7 mouse cellular contexts compared by ENCODE assay signal in the genomic region with DNA sequence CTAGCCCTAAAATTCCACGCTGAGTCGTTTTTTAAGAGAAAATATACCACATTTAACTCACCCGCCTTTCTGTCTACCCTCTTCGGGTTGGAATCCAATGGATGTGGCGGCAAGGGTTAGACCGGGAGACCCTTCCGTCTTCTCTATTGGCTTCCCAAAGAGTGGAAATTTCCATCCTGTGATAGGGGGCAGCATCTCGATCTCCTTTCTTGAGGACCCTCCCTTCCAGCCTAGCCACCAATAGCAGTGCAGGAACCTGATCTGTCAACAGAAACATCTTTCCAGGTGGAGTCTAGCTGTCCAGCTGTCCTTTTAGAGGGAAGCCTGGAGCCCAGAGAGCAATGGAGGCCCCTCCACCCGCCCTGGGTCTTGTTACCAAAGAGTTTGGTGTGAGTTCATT. TPM values are rescaled to one million over a fixed set of nuclear protein-coding genes. Genes with fewer than 3 reads are reported as not detected.
DNase-seq lines count a peak whose midpoint lies in the region; ATAC-seq and TF ChIP-seq lines count a peak whose summit lies in the region.

A gene (minus strand): TSS at position 163 of the 400 bp plus-strand sequence.

- H3K27me3 ChIP-seq in heart, embryonic 14.5 days (ENCODE audit: control insufficient read depth, insufficient read depth, low read length), result no peaks in the 10 kb centered on the region
- H3K27me3 ChIP-seq in liver, embryonic 11.5 days (replicated peaks; ENCODE audit: control insufficient read depth, insufficient read depth, low read length), result no peaks in the 10 kb centered on the region
- no peaks in the 10 kb centered on the region for H3K27me3 ChIP-seq in stomach, postnatal 0 days (ENCODE audit: control insufficient read depth, insufficient read depth, low read length)

- DNase-seq in ES-E14 (ENCODE audit: low read depth, low spot score), result peak; percentile 78
- peak; percentile 58 for DNase-seq in embryo, embryonic 9.5 days (ENCODE audit: extremely low spot score)
- no peak for DNase-seq in liver, embryonic 11.5 days (ENCODE audit: low spot score)
- no peak for DNase-seq in stomach, postnatal 0 days (ENCODE audit: low spot score)
- DNase-seq in natural killer cell, adult 2 months (ENCODE audit: low spot score in 2 of 2), result no peak
- DNase-seq in thymus, postnatal 0 days (ENCODE audit: low spot score), result no peak

- peak within 1 kb of the TSS; percentile 89 for H3K9ac ChIP-seq in ES-E14 (ENCODE audit: insufficient read depth, low read depth, low read length, poor library complexity, severe bottlenecking)
- H3K9ac ChIP-seq in heart, embryonic 14.5 days (ENCODE audit: low read length), result peak within 1 kb of the TSS; percentile 78
- peak within 1 kb of the TSS; percentile 57 for H3K9ac ChIP-seq in liver, embryonic 11.5 days (ENCODE audit: low read depth, low read length)
- H3K9ac ChIP-seq in stomach, postnatal 0 days (ENCODE audit: low read length), result peak within 1 kb of the TSS; percentile 66

- peak within 1 kb of the TSS; percentile 87 to 94 for H3K4me3 ChIP-seq in ES-E14 (ENCODE audit: insufficient read depth in 1 of 2, low read depth in 1 of 2, low read length in 2 of 2, poor library complexity in 1 of 2, severe bottlenecking in 1 of 2)
- H3K4me3 ChIP-seq in heart, embryonic 14.5 days (ENCODE audit: control insufficient read depth in 1 of 2, insufficient read depth in 1 of 2, low read depth in 1 of 2, low read length in 2 of 2), result peak within 1 kb of the TSS; percentile 57 to 71
- H3K4me3 ChIP-seq in liver, embryonic 11.5 days (ENCODE audit: low read depth, low read length), result peak within 1 kb of the TSS; percentile 49
- peak within 1 kb of the TSS; percentile 40 for H3K4me3 ChIP-seq in stomach, postnatal 0 days (ENCODE audit: low read depth, low read length)

- WGBS in heart, embryonic 14.5 days, result 43% methylated on average over 9 of the region's 9 CpGs
- WGBS in liver, embryonic 11.5 days, result 54% methylated on average over 9 of the region's 9 CpGs
- 60% methylated on average over 9 of the region's 9 CpGs for WGBS in stomach, postnatal 0 days

- peak; percentile 39 for TF ChIP-seq CTCF in stomach, postnatal 0 days (IDR thresholded peaks at IDR 0.05; ENCODE audit: low read depth)

- peak; percentile 83 for ATAC-seq in heart, embryonic 14.5 days (ENCODE audit: insufficient number of reproducible peaks, insufficient read depth, low FRiP score, low read depth)
- ATAC-seq in liver, embryonic 11.5 days (replicated peaks; ENCODE audit: low FRiP score), result 0 out of 2 replicates have a peak, but pooled peaks have one; percentile 47
- peak; percentile 57; the same call in 1 of the 2 replicates for ATAC-seq in stomach, postnatal 0 days (ENCODE audit: low FRiP score, low TSS enrichment)

- no peaks in the 10 kb centered on the region for H3K36me3 ChIP-seq in ES-E14 (ENCODE audit: control insufficient read depth, insufficient read depth, low read length, poor library complexity, severe bottlenecking)
- no peaks in the 10 kb centered on the region for H3K36me3 ChIP-seq in heart, embryonic 14.5 days (ENCODE audit: control insufficient read depth, insufficient read depth, low read length)
- H3K36me3 ChIP-seq in liver, embryonic 11.5 days (ENCODE audit: control insufficient read depth, insufficient read depth, low read length), result no peaks in the 10 kb centered on the region
- H3K36me3 ChIP-seq in stomach, postnatal 0 days (ENCODE audit: control insufficient read depth, insufficient read depth, low read length), result no peaks in the 10 kb centered on the region

- in situ Hi-C loops in ES-E14 (cut with MboI; ENCODE audit: low sequenced_read_pairs in 2 of 2, unreplicated experiment in 2 of 2), result no loop called here

- peak within 1 kb of the TSS; percentile 66 for H3K4me2 ChIP-seq in heart, embryonic 14.5 days (ENCODE audit: low read length)
- H3K4me2 ChIP-seq in liver, embryonic 11.5 days, result peak within 1 kb of the TSS; percentile 65
- H3K4me2 ChIP-seq in stomach, postnatal 0 days (replicated peaks; ENCODE audit: low read depth), result peak within 1 kb of the TSS; percentile 54

- H3K4me1 ChIP-seq in ES-E14 (ENCODE audit: control insufficient read depth in 2 of 2, insufficient read depth in 2 of 2, low read length in 2 of 2, poor library complexity in 1 of 2), result peaks cover 19 to 22% of the 10 kb centered on the region in 2 experiments
- peaks cover 0 to 5% of the 10 kb centered on the region in 2 experiments for H3K4me1 ChIP-seq in heart, embryonic 14.5 days (ENCODE audit: control insufficient read depth in 2 of 2, insufficient read depth in 2 of 2, low read length in 2 of 2)
- no peaks in the 10 kb centered on the region for H3K4me1 ChIP-seq in liver, embryonic 11.5 days (replicated peaks; ENCODE audit: control insufficient read depth, insufficient read depth, low read length)
- H3K4me1 ChIP-seq in stomach, postnatal 0 days (replicated peaks; ENCODE audit: control insufficient read depth, insufficient read depth), result no peaks in the 10 kb centered on the region; the same call in 1 of the 2 replicates

- no peaks in the 10 kb centered on the region for H3K9me3 ChIP-seq in ES-E14 (ENCODE audit: control insufficient read depth, insufficient read depth, low read depth, low read length)
- H3K9me3 ChIP-seq in heart, embryonic 14.5 days (ENCODE audit: control insufficient read depth, low read length), result peaks cover 7% of the 10 kb centered on the region; the same call in 1 of the 2 replicates
- peaks cover 11% of the 10 kb centered on the region for H3K9me3 ChIP-seq in liver, embryonic 11.5 days (ENCODE audit: control insufficient read depth, low read length)
- H3K9me3 ChIP-seq in stomach, postnatal 0 days (ENCODE audit: control insufficient read depth, low read length), result peaks cover 3% of the 10 kb centered on the region; the same call in 1 of the 2 replicates

- no peak for TF ChIP-seq EP300 in stomach, postnatal 0 days (optimal IDR thresholded peaks at IDR 0.05)

- H3K27ac ChIP-seq in ES-E14 (ENCODE audit: insufficient read depth, low read depth, low read length, poor library complexity, severe bottlenecking), result peak within 1 kb of the TSS; percentile 70
- peak within 1 kb of the TSS; percentile 77 to 83 for H3K27ac ChIP-seq in heart, embryonic 14.5 days (replicated peaks in 1 of 2; ENCODE audit: control insufficient read depth in 1 of 2, insufficient read depth in 1 of 2, low read depth in 2 of 2, low read length in 2 of 2)
- H3K27ac ChIP-seq in liver, embryonic 11.5 days (ENCODE audit: low read depth, low read length), result no peak within 1 kb of the TSS
- H3K27ac ChIP-seq in stomach, postnatal 0 days (replicated peaks), result peak within 1 kb of the TSS; percentile 58

TF ChIP-seq in ES-E14, 5 proteins besides CTCF, POLR2A, EP300 and RAD21:
- TF ChIP-seq HCFC1 (IDR thresholded peaks at IDR 0.05; ENCODE audit: borderline replicate concordance, insufficient read depth, low read length) (no peak), ZC3H11A (IDR thresholded peaks at IDR 0.05; ENCODE audit: borderline replicate concordance, low read depth, low read length) (no peak), MAFK (IDR thresholded peaks at IDR 0.05; ENCODE audit: insufficient read depth, low read depth, low read length) (no peak), ZNF384 (IDR thresholded peaks at IDR 0.05; ENCODE audit: low read depth, low read length) (no peak), CHD2 (IDR thresholded peaks at IDR 0.05; ENCODE audit: low read depth, low read length) (no peak)

RNA-seq across cellular contexts. Expression of the gene that starts here (rescaled TPM):
- total RNA-seq in ES-E14 (2012; rRNA removed), result 324 and 408 TPM in 2 replicates
- 121 and 127 TPM in 2 replicates for polyA plus RNA-seq in heart, embryonic 14.5 days (2014; fragmentation: Nextera tagmentation; extraction: Ambion mirVana)
- 74.8 and 84.2 TPM in 2 replicates for polyA plus RNA-seq in liver, embryonic 11.5 days (2014; fragmentation: Nextera tagmentation; extraction: Ambion mirVana)
- 9.7 and 10.8 TPM in 2 replicates for polyA plus RNA-seq in stomach, postnatal 0 days (2015; fragmentation: Nextera tagmentation; extraction: Ambion mirVana)
- 7.3 and 7.9 TPM in 2 replicates for polyA plus RNA-seq in thymus, postnatal 0 days (2015; fragmentation: Nextera tagmentation; extraction: Ambion mirVana)

Comparison
In these comparisons a context has a peak if more than half of its experiments do, and no peak if none do; other contexts are left out.
1. DNase-seq: peak in ES-E14 (single experiment) and embryo, embryonic 9.5 days (single experiment); none in liver, embryonic 11.5 days (single experiment), stomach, postnatal 0 days (single experiment), natural killer cell, adult 2 months (0 of 2) and thymus, postnatal 0 days (single experiment).
2. H3K4me3 ChIP-seq: peak in every context shown above with its lines; median percentile 90 in ES-E14; 64 in heart, embryonic 14.5 days; 49 in liver, embryonic 11.5 days; 40 in stomach, postnatal 0 days.
3. Peak in every context shown above with its lines, with median percentiles within 50 percentile points of each other: H3K9ac ChIP-seq, ATAC-seq and H3K4me2 ChIP-seq.